Mouse (Mus musculus) heart, postnatal 0 days (tissue): Measurements from ENCODE around the gene Atxn7l1. TPM values are rescaled to one million over a fixed set of nuclear protein-coding genes. Genes with fewer than 3 reads are reported as not detected.
A peak's percentile ranks its signal among the peaks of the same experiment; 100 is the strongest.

Experiments
- ATAC-seq: fragments of 200-750 bp; cut with Nextera tagmentation; 2 replicates; pipeline ENCODE4 v1.8.0; 2017; ENCODE audit warnings: low read depth, moderate number of reproducible peaks, moderate library complexity; ENCODE audit not compliant: insufficient read depth
- DNase-seq: peaks from one replicate; pipeline ENCODE4 v3.0.0-alpha.2; 2016; ENCODE audit warnings: low spot score
- H3K27ac ChIP-seq: fragments of 300-500 bp; sonication (generic); 2 replicates; pipeline ENCODE4 v1.5.1; 2014; ENCODE audit warnings: low read depth, mild to moderate bottlenecking
- H3K27me3 ChIP-seq: fragments of 300-500 bp; sonication (generic); 2 replicates; pipeline ENCODE4 v1.6.1; 2014; ENCODE audit warnings: low read length, mixed read lengths; ENCODE audit not compliant: control insufficient read depth, insufficient read depth
- H3K36me3 ChIP-seq: fragments of 300-500 bp; sonication (generic); replicated peaks from 2 replicates; pipeline ENCODE4 v1.6.1; 2014; ENCODE audit warnings: low read length, mixed read lengths; ENCODE audit not compliant: control insufficient read depth, insufficient read depth
- H3K4me1 ChIP-seq: fragments of 300-500 bp; sonication (generic); 2 replicates; pipeline ENCODE4 v1.6.1; 2014; ENCODE audit warnings: antibody characterized with exemption; ENCODE audit not compliant: control insufficient read depth, insufficient read depth
- H3K4me2 ChIP-seq: fragments of 300-500 bp; sonication (generic); 2 replicates; pipeline ENCODE4 v1.6.1; 2014; ENCODE audit warnings: low read depth, mild to moderate bottlenecking, low read length, moderate library complexity
- H3K4me3 ChIP-seq: fragments of 300-500 bp; sonication (generic); 2 replicates; pipeline ENCODE4 v1.5.1; 2014; ENCODE audit warnings: low read depth, low read length
- H3K9ac ChIP-seq: fragments of 300-500 bp; sonication (generic); replicated peaks from 2 replicates; pipeline ENCODE4 v1.6.1; 2014; ENCODE audit warnings: low read depth, low read length, mixed read lengths
- H3K9me3 ChIP-seq: fragments of 300-500 bp; sonication (generic); replicated peaks from 2 replicates; pipeline ENCODE4 v1.6.1; 2016; ENCODE audit warnings: low read length; ENCODE audit not compliant: control insufficient read depth
- CTCF ChIP-seq: IDR thresholded peaks from 2 replicates; pipeline ENCODE4 v1.5.1; 2016; ENCODE audit warnings: antibody characterized with exemption, control low read depth, low read depth
- EP300 ChIP-seq: IDR thresholded peaks from 2 replicates; pipeline ENCODE4 v1.6.1; 2016; ENCODE audit warnings: antibody characterized with exemption, low read depth
- WGBS: fragments of 180-500 bp; shearing (Covaris S2); extraction: QIAGEN DNeasy Blood & Tissue Kit; methylation state at CpG from one replicate; pipeline ENCODE4 v1.1.7; 2014; 5-methylcytosine and 5-hydroxymethylcytosine counted together
- polyA plus RNA-seq: library from polyadenylated mRNA; unstranded; fragments of >200 nt; fragmentation: Nextera tagmentation; extraction: Ambion mirVana; gene quantifications from 2 replicates; pipeline ENCODE4 v1.2.1, GENCODE M21; 2015
- total RNA-seq: library from RNA; depleted of rRNA; stranded (reverse); fragments of >200 nt; gene quantifications from 2 replicates; pipeline ENCODE4 v1.2.3, GENCODE M21; 2014; ENCODE audit warnings: low replicate concordance

Atxn7l1 gene
- total and polyA plus RNA-seq, 2 experiments from 2014 or later: 4.5 to 11.1 TPM

DNA sequence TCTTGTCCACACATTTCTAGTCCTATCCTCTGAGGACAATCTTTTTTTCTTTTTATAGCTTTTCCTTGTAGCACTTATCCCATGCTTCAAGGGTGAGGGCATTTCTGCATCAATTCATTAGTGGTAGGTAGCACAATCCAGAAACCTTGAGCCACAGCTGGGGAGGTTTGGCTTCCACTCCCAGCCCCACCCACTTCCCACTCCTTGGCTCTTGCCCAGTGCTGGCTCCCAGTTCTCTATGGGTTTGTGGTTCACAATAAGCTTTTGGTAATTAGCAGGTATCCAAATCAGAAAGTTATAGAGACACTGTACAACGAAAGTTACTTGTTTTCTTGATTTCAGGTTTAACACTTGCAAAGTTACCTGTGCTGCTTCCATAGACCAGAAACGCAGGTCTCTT lies 38.8 kb downstream of the Atxn7l1 start:
- WGBS: 93% methylated on average over 2 of the region's 2 CpGs
- Histone ChIP-seq H3K4me3 (no peak overlapping the region), H3K36me3 (no peaks in the 10 kb centered on the region), H3K4me2 (no peak overlapping the region), H3K9me3 (no peaks in the 10 kb centered on the region), H3K27ac (no peak overlapping the region), H3K4me1 (no peaks in the 10 kb centered on the region), H3K9ac (no peak overlapping the region), H3K27me3 (no peaks in the 10 kb centered on the region)
- DNase-seq: no peak
- ATAC-seq: no peak
- no peak for TF ChIP-seq CTCF
- TF ChIP-seq EP300: no peak

DNA sequence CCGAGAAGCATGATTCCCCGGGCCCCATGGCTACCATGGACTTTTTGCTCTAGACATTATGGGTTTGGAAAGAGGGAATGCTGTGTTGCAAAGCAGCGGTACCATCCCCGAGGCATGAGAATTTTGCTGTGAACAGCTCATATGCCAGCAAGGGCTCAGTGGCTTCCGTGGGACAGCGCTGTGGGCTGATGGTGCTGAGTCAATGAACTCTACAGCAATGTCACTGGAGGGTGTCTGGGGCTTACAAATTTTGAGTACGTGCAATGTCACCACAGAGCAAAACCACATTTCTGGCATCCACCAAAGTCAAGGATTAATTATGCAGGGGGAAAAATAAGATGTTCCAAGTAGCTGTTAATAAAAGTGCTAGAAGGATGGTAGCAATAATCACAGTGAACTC lies 42.6 kb downstream of the Atxn7l1 start:
- H3K4me2 ChIP-seq: no peak overlapping the region
- TF ChIP-seq EP300: no peak
- no peak for TF ChIP-seq CTCF
- 89% methylated on average over 7 of the region's 7 CpGs for WGBS
- H3K27me3 ChIP-seq: no peaks in the 10 kb centered on the region
- H3K9me3 ChIP-seq: no peaks in the 10 kb centered on the region
- no peaks in the 10 kb centered on the region for H3K36me3 ChIP-seq
- H3K9ac ChIP-seq: no peak overlapping the region
- no peak overlapping the region for H3K27ac ChIP-seq
- ATAC-seq (no peak), DNase-seq (no peak)
- peaks cover 13% of the 10 kb centered on the region; the same call in 1 of the 2 replicates for H3K4me1 ChIP-seq
- no peak overlapping the region for H3K4me3 ChIP-seq

DNA sequence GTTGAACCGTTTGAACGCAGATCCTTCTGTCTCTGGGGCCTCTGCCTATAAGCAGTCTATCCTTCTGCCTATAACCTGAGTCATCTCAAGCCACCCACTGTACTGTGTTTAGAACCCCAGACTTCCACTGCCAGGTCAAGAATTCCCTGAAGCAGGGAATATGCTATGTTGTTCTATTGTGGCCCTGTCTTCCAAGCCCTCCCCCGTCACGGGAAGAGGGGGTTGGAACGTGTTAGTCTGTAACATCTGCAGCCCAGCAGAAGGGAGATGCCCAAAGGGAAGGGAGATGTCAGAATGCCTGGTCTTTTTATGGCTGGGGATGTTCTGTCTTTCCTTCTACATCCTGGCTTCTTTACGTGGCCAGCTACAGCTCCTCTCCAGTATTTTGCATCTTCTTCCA lies 43.1 kb downstream of the Atxn7l1 start:
- DNase-seq (no peak), ATAC-seq (no peak)
- no peaks in the 10 kb centered on the region for H3K9me3 ChIP-seq
- H3K36me3 ChIP-seq: no peaks in the 10 kb centered on the region
- H3K9ac ChIP-seq: no peak overlapping the region
- peaks cover 13% of the 10 kb centered on the region; the same call in 1 of the 2 replicates for H3K4me1 ChIP-seq
- H3K4me2 ChIP-seq: no peak overlapping the region
- no peaks in the 10 kb centered on the region for H3K27me3 ChIP-seq
- 68% methylated on average over 6 of the region's 6 CpGs for WGBS
- no peak overlapping the region for H3K4me3 ChIP-seq
- no peak for TF ChIP-seq CTCF
- TF ChIP-seq EP300: no peak
- no peak overlapping the region for H3K27ac ChIP-seq

DNA sequence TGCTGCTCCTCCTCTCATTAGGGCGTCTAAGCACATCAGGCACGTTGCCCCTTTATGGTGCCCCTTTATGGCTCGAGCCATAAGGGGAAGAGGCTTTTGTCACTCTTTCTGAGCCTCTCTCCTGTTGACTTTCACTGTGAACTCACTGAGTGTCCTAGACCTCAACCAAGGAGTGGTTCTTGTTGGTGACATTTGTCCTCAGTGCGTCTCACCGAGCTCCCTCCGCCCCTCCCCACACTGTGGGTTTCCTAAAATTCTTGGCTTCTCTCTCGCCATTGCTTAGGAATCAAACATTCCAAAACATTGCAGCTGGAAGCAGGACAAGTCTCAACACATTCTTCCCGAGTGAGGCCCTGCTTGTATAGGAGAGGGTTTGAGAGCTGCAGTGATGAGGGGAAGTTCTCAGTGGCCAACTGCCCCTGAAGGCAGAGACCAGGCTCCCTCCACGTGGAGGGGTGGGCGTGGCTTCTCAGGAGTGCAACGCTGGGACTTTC lies 46.0 kb downstream of the Atxn7l1 start:
- no peak for TF ChIP-seq EP300
- TF ChIP-seq CTCF: no peak
- peak; percentile 81 for ATAC-seq

DNA sequence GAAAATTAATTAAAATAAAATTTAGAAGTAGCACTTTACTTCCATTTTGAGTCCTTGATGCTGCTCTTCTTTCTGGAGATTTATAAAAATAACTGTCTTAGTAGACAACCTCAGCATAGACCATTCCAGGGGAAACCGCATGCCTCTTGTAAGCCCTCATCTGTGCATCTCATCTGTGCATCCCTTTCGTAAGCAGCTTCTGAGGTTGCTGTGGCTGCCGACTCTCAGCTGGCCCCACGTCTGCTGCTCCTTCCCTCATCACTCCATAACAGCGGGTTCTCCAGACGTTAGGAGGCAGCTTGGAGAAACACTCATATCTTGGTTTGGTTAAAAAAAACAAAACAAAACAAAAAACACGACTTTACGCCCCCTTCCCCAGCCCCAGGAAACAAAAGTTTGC lies 47.7 kb downstream of the Atxn7l1 start:
- no peak overlapping the region for H3K4me3 ChIP-seq
- DNase-seq (no peak), ATAC-seq (no peak)
- H3K27me3 ChIP-seq: no peaks in the 10 kb centered on the region
- 65% methylated on average over 8 of the region's 8 CpGs for WGBS
- no peak overlapping the region for H3K4me2 ChIP-seq
- H3K27ac ChIP-seq: no peak overlapping the region
- TF ChIP-seq EP300 (no peak), CTCF (no peak)
- H3K36me3 ChIP-seq: no peaks in the 10 kb centered on the region
- no peaks in the 10 kb centered on the region for H3K9me3 ChIP-seq
- no peak overlapping the region for H3K9ac ChIP-seq
- H3K4me1 ChIP-seq: peaks cover 17% of the 10 kb centered on the region

More for the DNA sequence above, 46.0 kb downstream of the Atxn7l1 start:
- peak overlapping the region; percentile 28; the same call in 1 of the 2 replicates for H3K27ac ChIP-seq
- H3K4me1 ChIP-seq: peaks cover 17% of the 10 kb centered on the region
- DNase-seq: peak; percentile 79
- WGBS: 21% methylated on average over 11 of the region's 11 CpGs
- H3K36me3 ChIP-seq: no peaks in the 10 kb centered on the region
- H3K9ac ChIP-seq: no peak overlapping the region
- peak overlapping the region; percentile 30 for H3K4me2 ChIP-seq
- H3K27me3 ChIP-seq: no peaks in the 10 kb centered on the region
- no peak overlapping the region for H3K4me3 ChIP-seq
- H3K9me3 ChIP-seq: no peaks in the 10 kb centered on the region

DNA sequence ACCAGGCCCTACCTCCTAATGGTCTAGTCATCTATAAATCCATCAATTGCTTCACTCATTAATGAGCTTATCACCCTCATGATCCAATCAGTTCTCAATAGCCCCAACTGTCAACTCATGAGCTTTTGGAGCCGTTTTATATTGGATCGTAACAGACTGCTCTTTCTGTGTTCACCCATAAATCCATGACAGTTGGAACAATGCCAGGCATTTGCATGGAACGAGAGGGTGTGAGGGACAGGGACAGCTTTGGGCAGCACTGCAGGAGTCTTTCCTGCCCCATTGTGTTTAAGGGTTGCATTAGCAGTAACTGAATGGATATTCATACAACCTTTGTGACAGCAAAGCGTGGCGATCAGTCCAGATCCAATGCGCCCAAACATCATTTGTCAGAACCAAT lies 49.8 kb downstream of the Atxn7l1 start:
- ATAC-seq: no peak
- Histone ChIP-seq H3K9ac (no peak overlapping the region), H3K27ac (no peak overlapping the region), H3K4me3 (no peak overlapping the region), H3K27me3 (no peaks in the 10 kb centered on the region), H3K9me3 (no peaks in the 10 kb centered on the region), H3K36me3 (no peaks in the 10 kb centered on the region), H3K4me2 (no peak overlapping the region), H3K4me1 (peaks cover 20% of the 10 kb centered on the region)
- TF ChIP-seq CTCF (no peak), EP300 (no peak)
- 71% methylated on average over 6 of the region's 6 CpGs for WGBS
- DNase-seq: no peak
